Mouse (Mus musculus): ENCODE measurements at regions not wholly inside any gene's neighbourhood (a gene's known extent, or its start where the extent isn't known, plus 50 kb on each side); places are given as distances from the start of the nearest gene placed in this dataset.

GRCm38 (mm10) chr7:125117173-125117572 lies 327.3 kb upstream of the Kdm8 start:
- Histone ChIP-seq H3K4me1 (replicated peaks; ENCODE audit: insufficient read depth, low read length) (no peaks in the 10 kb centered on the region), H3K27ac (no peak overlapping the region), H3K9me3 (replicated peaks; ENCODE audit: low read length) (no peaks in the 10 kb centered on the region), H3K27me3 (ENCODE audit: insufficient read depth, low read length) (no peaks in the 10 kb centered on the region), H3K9ac (ENCODE audit: low read depth, low read length) (no peak overlapping the region), H3K4me2 (ENCODE audit: low read length) (no peak overlapping the region), H3K36me3 (ENCODE audit: insufficient read depth, low read length) (no peaks in the 10 kb centered on the region), H3K4me3 (replicated peaks; ENCODE audit: low read depth, low read length) (no peak overlapping the region)
- no peak for TF ChIP-seq CTCF (IDR thresholded peaks at IDR 0.05; ENCODE audit: low read depth)
- no peak for DNase-seq (ENCODE audit: low spot score)
- ATAC-seq (replicated peaks; ENCODE audit: low FRiP score, low read depth), result no peak
- 74% methylated on average over 8 of the region's 8 CpGs for WGBS

- H3K27ac ChIP-seq, result no peak overlapping the region
- H3K4me2 ChIP-seq (ENCODE audit: low read length), result no peak overlapping the region
- no peak for ATAC-seq (replicated peaks; ENCODE audit: low FRiP score, low read depth)
- TF ChIP-seq CTCF (IDR thresholded peaks at IDR 0.05; ENCODE audit: low read depth), result no peak
- no peaks in the 10 kb centered on the region for H3K4me1 ChIP-seq (replicated peaks; ENCODE audit: insufficient read depth, low read length)
- H3K36me3 ChIP-seq (ENCODE audit: insufficient read depth, low read length), result no peaks in the 10 kb centered on the region
- no peaks in the 10 kb centered on the region for H3K9me3 ChIP-seq (replicated peaks; ENCODE audit: low read length)
- DNase-seq (ENCODE audit: low spot score), result no peak
- H3K9ac ChIP-seq (ENCODE audit: low read depth, low read length), result no peak overlapping the region
- no peak overlapping the region for H3K4me3 ChIP-seq (replicated peaks; ENCODE audit: low read depth, low read length)
- H3K27me3 ChIP-seq (ENCODE audit: insufficient read depth, low read length), result no peaks in the 10 kb centered on the region
- WGBS, result 66% methylated on average over 1 of the region's 1 CpGs
Observed at GRCm38 (mm10) chr7:125129187-125129586, 315.3 kb upstream of the Kdm8 start.

- H3K27ac ChIP-seq, result no peak overlapping the region
- no peak overlapping the region for H3K4me3 ChIP-seq (replicated peaks; ENCODE audit: low read depth, low read length)
- no peak overlapping the region for H3K9ac ChIP-seq (ENCODE audit: low read depth, low read length)
- ATAC-seq (replicated peaks; ENCODE audit: low FRiP score, low read depth) (no peak), DNase-seq (ENCODE audit: low spot score) (no peak)
- H3K4me2 ChIP-seq (ENCODE audit: low read length), result no peak overlapping the region
- 71% methylated on average over 1 of the region's 1 CpGs for WGBS
- H3K36me3 ChIP-seq (ENCODE audit: insufficient read depth, low read length), result no peaks in the 10 kb centered on the region
- TF ChIP-seq CTCF (IDR thresholded peaks at IDR 0.05; ENCODE audit: low read depth), result no peak
- no peaks in the 10 kb centered on the region for H3K9me3 ChIP-seq (replicated peaks; ENCODE audit: low read length)
- H3K27me3 ChIP-seq (ENCODE audit: insufficient read depth, low read length), result no peaks in the 10 kb centered on the region
- H3K4me1 ChIP-seq (replicated peaks; ENCODE audit: insufficient read depth, low read length), result no peaks in the 10 kb centered on the region
Observed at GRCm38 (mm10) chr7:125131968-125132367, 312.5 kb upstream of the Kdm8 start.

GRCm38 (mm10) chr7:125138607-125139006 lies 305.9 kb upstream of the Kdm8 start:
- ATAC-seq (replicated peaks; ENCODE audit: low FRiP score, low read depth), result no peak
- no peaks in the 10 kb centered on the region for H3K9me3 ChIP-seq (replicated peaks; ENCODE audit: low read length)
- H3K4me2 ChIP-seq (ENCODE audit: low read length), result no peak overlapping the region
- no peaks in the 10 kb centered on the region for H3K27me3 ChIP-seq (ENCODE audit: insufficient read depth, low read length)
- H3K4me1 ChIP-seq (replicated peaks; ENCODE audit: insufficient read depth, low read length), result no peaks in the 10 kb centered on the region
- H3K4me3 ChIP-seq (replicated peaks; ENCODE audit: low read depth, low read length), result no peak overlapping the region
- H3K36me3 ChIP-seq (ENCODE audit: insufficient read depth, low read length), result no peaks in the 10 kb centered on the region
- 81% methylated on average over 3 of the region's 3 CpGs for WGBS
- no peak for DNase-seq (ENCODE audit: low spot score)
- H3K27ac ChIP-seq, result no peak overlapping the region
- TF ChIP-seq CTCF (IDR thresholded peaks at IDR 0.05; ENCODE audit: low read depth), result no peak
- no peak overlapping the region for H3K9ac ChIP-seq (ENCODE audit: low read depth, low read length)

GRCm38 (mm10) chr7:125139196-125139595 lies 305.3 kb upstream of the Kdm8 start:
- Histone ChIP-seq H3K27ac (no peak overlapping the region), H3K9ac (ENCODE audit: low read depth, low read length) (no peak overlapping the region), H3K4me2 (ENCODE audit: low read length) (no peak overlapping the region), H3K4me1 (replicated peaks; ENCODE audit: insufficient read depth, low read length) (no peaks in the 10 kb centered on the region), H3K4me3 (replicated peaks; ENCODE audit: low read depth, low read length) (no peak overlapping the region), H3K27me3 (ENCODE audit: insufficient read depth, low read length) (no peaks in the 10 kb centered on the region), H3K9me3 (replicated peaks; ENCODE audit: low read length) (no peaks in the 10 kb centered on the region), H3K36me3 (ENCODE audit: insufficient read depth, low read length) (no peaks in the 10 kb centered on the region)
- no peak for TF ChIP-seq CTCF (IDR thresholded peaks at IDR 0.05; ENCODE audit: low read depth)
- DNase-seq (ENCODE audit: low spot score), result no peak
- no peak for ATAC-seq (replicated peaks; ENCODE audit: low FRiP score, low read depth)
- WGBS, result 74% methylated on average over 2 of the region's 2 CpGs

GRCm38 (mm10) chr7:125140854-125141253 lies 303.6 kb upstream of the Kdm8 start:
- ATAC-seq (replicated peaks; ENCODE audit: low FRiP score, low read depth), result no peak
- Histone ChIP-seq H3K36me3 (ENCODE audit: insufficient read depth, low read length) (no peaks in the 10 kb centered on the region), H3K27me3 (ENCODE audit: insufficient read depth, low read length) (no peaks in the 10 kb centered on the region), H3K4me1 (replicated peaks; ENCODE audit: insufficient read depth, low read length) (no peaks in the 10 kb centered on the region), H3K27ac (no peak overlapping the region), H3K4me3 (replicated peaks; ENCODE audit: low read depth, low read length) (no peak overlapping the region), H3K9me3 (replicated peaks; ENCODE audit: low read length) (no peaks in the 10 kb centered on the region), H3K4me2 (ENCODE audit: low read length) (no peak overlapping the region), H3K9ac (ENCODE audit: low read depth, low read length) (no peak overlapping the region)
- TF ChIP-seq CTCF (IDR thresholded peaks at IDR 0.05; ENCODE audit: low read depth), result no peak
- no peak for DNase-seq (ENCODE audit: low spot score)
- WGBS, result 22% methylated on average over 3 of the region's 3 CpGs

- Histone ChIP-seq H3K9ac (ENCODE audit: low read depth, low read length) (no peak overlapping the region), H3K27ac (no peak overlapping the region), H3K36me3 (ENCODE audit: insufficient read depth, low read length) (no peaks in the 10 kb centered on the region), H3K9me3 (replicated peaks; ENCODE audit: low read length) (no peaks in the 10 kb centered on the region), H3K27me3 (ENCODE audit: insufficient read depth, low read length) (no peaks in the 10 kb centered on the region), H3K4me1 (replicated peaks; ENCODE audit: insufficient read depth, low read length) (no peaks in the 10 kb centered on the region), H3K4me2 (ENCODE audit: low read length) (no peak overlapping the region), H3K4me3 (replicated peaks; ENCODE audit: low read depth, low read length) (no peak overlapping the region)
- TF ChIP-seq CTCF (IDR thresholded peaks at IDR 0.05; ENCODE audit: low read depth), result no peak
- DNase-seq (ENCODE audit: low spot score), result peak; percentile 41
- ATAC-seq (replicated peaks; ENCODE audit: low FRiP score, low read depth), result no peak
- 62% methylated on average over 1 of the region's 1 CpGs for WGBS
Observed at GRCm38 (mm10) chr7:125141864-125142263, 302.6 kb upstream of the Kdm8 start.
